Mouse (Mus musculus) small intestine, adult 10 weeks (tissue): Measurements from ENCODE around the gene Zbtb49. TPM values are rescaled to one million over a fixed set of nuclear protein-coding genes. Genes with fewer than 3 reads are reported as not detected.

Experiments used
- polyA plus RNA-seq: library from polyadenylated mRNA; stranded (reverse); fragments of 350-450 nt; fragmentation: Illumina TruSeq; extraction: RNeasy Lipid Tissue Mini Kit (QIAGEN cat#74804); gene quantifications from one replicate; pipeline ENCODE4 v1.2.3, GENCODE M21; 2014; ENCODE audit warnings: low replicate concordance

The Zbtb49 gene
- polyA plus RNA-seq: 1.4 TPM

DNA sequence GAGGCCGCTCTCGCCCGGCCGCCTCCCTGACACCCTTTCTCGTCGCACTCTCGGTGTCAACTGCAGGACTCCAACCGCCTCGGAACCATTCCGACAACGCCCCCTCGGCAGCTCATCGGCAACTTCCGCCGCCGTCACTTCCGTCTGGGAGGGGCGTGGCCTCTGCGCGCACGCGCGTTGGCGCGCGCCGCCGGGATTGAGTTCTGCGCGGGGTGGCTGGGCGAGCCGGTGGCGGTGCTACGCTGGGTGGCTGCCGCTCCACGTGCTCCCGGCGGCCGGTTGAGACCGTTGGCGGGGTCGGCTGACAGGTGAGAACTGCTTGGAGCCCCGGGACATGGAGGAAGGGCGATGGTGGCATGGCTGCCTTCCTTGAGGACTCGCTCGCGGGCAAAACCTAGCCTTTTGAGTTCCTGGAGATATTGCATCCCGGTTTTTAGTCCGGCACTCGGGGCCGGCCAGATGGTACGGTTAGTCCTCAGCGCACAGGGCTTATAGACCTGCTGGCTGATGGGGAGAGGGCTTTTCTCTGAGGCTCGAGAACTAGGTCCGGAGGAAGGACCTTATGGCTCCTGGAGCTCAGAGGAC is at the start of gene Zbtb49, which contains the start of gene Lyar:
Gene Zbtb49 (minus strand): TSS at position 130 of the 585 bp plus-strand sequence.
Gene Lyar (plus strand): TSS at position 143 of the 585 bp plus-strand sequence.

DNA sequence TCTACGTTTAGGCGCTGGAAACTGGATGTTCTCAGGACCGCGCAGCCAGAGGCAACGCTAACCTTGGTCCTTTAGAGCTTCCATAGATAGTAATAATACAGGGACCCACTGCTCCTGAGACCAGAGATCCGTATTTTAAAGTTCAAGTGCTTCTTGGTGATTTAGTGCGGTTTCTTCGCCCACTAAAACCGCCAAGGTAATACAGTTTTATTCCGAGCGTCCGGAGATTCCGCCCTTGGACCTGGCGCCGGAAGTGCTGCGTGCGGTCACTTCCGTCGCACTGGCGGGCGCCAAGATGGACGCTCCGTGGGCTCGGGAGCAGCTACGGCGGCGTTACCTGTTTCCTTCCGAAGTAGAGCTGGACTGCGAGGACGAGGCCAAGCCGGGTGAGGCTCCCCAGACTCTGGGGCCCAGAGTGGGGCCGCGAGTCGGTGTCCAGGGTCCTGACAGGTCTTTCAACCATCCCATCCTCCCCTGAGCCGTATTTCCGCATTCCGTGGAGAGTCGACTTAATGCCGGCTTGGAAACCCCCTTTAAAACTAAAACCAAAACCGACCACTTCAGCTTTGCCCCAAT is 39.9 kb upstream of the Zbtb49 start, which contains the start of gene Tmem128:
Gene Tmem128 (plus strand): TSS at position 79 of the 576 bp plus-strand sequence.

DNA sequence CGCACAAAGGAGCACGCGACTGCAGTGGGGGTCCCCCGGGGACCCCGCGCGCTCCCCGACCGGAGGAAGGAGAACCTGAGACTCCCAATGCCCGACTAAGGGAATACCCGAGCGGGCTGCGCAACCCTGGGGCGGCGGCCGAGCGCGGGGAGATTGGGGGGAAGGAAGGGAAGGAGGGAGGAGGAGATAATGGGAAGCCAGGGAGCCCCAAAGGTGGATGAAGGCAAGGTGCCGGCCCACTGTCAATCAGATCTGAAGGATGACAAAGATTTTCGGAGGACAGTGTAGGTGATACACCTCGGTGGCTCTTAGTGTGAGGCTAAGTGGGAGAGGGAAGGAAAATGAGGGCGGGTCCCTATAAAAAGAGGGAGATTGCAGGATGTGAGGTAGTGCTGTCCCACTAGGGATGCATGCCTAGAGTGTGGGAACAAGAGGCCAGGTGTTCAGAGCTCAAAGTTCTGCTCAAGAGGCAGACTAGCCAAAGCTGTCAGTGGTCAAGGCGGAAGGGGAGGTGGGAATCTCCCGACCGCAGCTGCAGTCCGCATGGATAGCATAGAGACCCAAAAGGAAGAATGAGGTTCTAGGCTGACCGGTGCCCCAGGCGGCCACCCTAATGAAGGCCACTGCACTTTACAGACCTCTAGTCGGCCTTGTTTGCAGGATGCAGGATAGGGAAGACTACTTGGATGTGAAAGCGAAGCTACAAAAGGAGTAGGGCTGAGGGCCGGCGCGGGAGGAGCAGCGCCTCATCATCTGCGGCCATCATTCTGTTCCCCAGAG is 60.4 kb downstream of the Zbtb49 start, which contains the start of gene Nsg1:
Gene Nsg1 (minus strand): TSS at position 274 of the 780 bp plus-strand sequence.

Other genes starting within 250 kb of the Zbtb49 start
- gene Stx18, start 181.7 kb downstream of the Zbtb49 start, polyA plus RNA-seq: 27.3 TPM
- gene Nsg1, start 60.5 kb downstream of the Zbtb49 start, polyA plus RNA-seq: 1.2 TPM
- 33.8 TPM for gene Lyar, start within 50 bp of the Zbtb49 start, polyA plus RNA-seq
- 56.5 TPM for gene Tmem128, start 39.7 kb upstream of the Zbtb49 start, polyA plus RNA-seq
- gene Otop1, start 55.5 kb upstream of the Zbtb49 start, polyA plus RNA-seq: not detected
- not detected for gene Drd5, start 98.9 kb upstream of the Zbtb49 start, polyA plus RNA-seq